Mouse (Mus musculus): ENCODE data around the gene Dhps.

DNA sequence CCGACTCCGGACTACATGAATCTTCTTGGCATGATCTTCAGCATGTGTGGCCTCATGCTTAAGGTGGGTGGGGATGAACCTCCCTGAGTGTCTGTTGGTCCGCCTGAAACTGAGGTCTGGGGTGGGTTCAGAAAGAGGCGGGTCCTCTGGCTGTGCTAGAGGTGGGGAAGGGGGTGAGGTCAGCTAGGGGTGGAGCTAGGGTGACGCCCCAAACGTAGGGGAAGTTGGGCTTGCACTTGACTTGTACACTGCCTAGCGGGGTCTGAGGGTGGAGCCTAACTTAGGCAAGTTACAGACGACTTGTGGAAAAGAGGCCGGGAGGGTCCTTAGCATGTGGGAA, 9.6 kb downstream of the Dhps start, which contains the start of gene Wdr83:
- TF ChIP-seq CTCF (IDR thresholded peaks at IDR 0.05; ENCODE audit: low read depth) (no peak), EP300 (IDR thresholded peaks at IDR 0.05; ENCODE audit: low read depth) (no peak)
